In the genomic region with DNA sequence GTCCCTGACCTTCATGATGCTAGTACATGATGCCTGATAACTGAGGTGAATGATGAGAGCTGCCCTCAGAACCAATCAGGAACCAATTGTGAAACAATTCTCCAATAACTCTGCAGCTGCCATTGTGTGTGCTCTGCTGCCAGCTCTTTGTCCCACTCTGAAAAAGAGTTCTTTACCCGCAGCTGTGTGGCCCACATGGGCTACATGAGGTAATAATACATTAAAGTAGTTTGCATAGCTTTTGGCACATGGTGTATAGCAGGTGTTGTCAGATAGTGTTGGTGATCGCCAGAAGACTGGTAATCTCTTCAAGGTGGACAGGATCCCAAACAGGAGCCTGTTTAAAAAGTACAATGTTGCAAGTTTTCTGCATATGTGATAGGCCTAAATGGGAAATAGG, we compare ENCODE assay signal across 28 mouse cellular contexts.
DNase-seq lines count a peak whose midpoint lies in the region; ATAC-seq and TF ChIP-seq lines count a peak whose summit lies in the region.
"Had no signal": no experiment of that assay in that cellular context is flagged by ENCODE, and none has a peak within 500 bp of the region (broad histone marks: within the 10 kb centered on the region; RNA-seq: fewer than 3 reads in every experiment).

No protein-coding gene starts in this region.

- TF ChIP-seq CTCF in cerebellum, adult 2 months (IDR thresholded peaks at IDR 0.05; ENCODE audit: borderline replicate concordance, insufficient read depth, low read depth, low read length), result no peak
- no peak for TF ChIP-seq CTCF in brain, embryonic 14.5 days (IDR thresholded peaks at IDR 0.05; ENCODE audit: borderline replicate concordance, extremely low read depth, insufficient read depth, insufficient read length)

- H3K4me1 ChIP-seq in cerebellum, adult 2 months (ENCODE audit: control insufficient read depth, insufficient read depth, low read length), result peaks cover 3% of the 10 kb centered on the region
- H3K4me1 ChIP-seq: embryonic facial prominence, embryonic 13.5 days; heart, embryonic 12.5 days; midbrain, embryonic 15.5 days; neural tube, embryonic 12.5 days; stomach, embryonic 15.5 days had no signal

- no peaks in the 10 kb centered on the region for H3K27me3 ChIP-seq in cerebellum, adult 2 months (ENCODE audit: control insufficient read depth, insufficient read depth, low read length)
- H3K27me3 ChIP-seq: embryonic facial prominence, embryonic 13.5 days; heart, embryonic 12.5 days; midbrain, embryonic 15.5 days; neural tube, embryonic 12.5 days; stomach, embryonic 15.5 days had no signal

- no peak for TF ChIP-seq POLR2A in cerebellum, adult 2 months (IDR thresholded peaks at IDR 0.05; ENCODE audit: borderline replicate concordance, insufficient read depth, low read length)
- TF ChIP-seq POLR2A in brain, embryonic 14.5 days (IDR thresholded peaks at IDR 0.05; ENCODE audit: borderline replicate concordance, extremely low read depth, insufficient read depth, insufficient read length, poor library complexity, severe bottlenecking), result no peak

- DNase-seq in cerebellum, adult 2 months, result peak in 1 of 2 experiments; percentile 29
- DNase-seq in cerebellum, postnatal 4 days (ENCODE audit: low spot score in 2 of 2), result no peak
- no peak for DNase-seq in frontal cortex, adult 2 months (ENCODE audit: extremely low spot score in 1 of 2, low spot score in 1 of 2)
- peak; percentile 13 for DNase-seq in layer of hippocampus, postnatal 14 days (ENCODE audit: low spot score in 2 of 2)
- DNase-seq in layer of hippocampus, postnatal 36 days, result no peak
- DNase-seq in brain, embryonic 14.5 days (ENCODE audit: low read depth), result peak; percentile 56
- DNase-seq in spleen, postnatal 10 days (ENCODE audit: low spot score in 2 of 2), result no peak
- DNase-seq: adrenal gland, adult 8-10 months; gastrocnemius, postnatal 25 days; heart, adult 18-20 months; heart, postnatal 4 days; kidney, adult 11 months; kidney, postnatal 14 days; liver; lung, adult 2 months; lung, postnatal 10 days; retina, postnatal 1 day; right cerebral cortex, postnatal 14 days had no signal

- H3K4me3 ChIP-seq in cerebellum, adult 2 months (replicated peaks; ENCODE audit: insufficient read depth, low read depth, low read length), result no peak overlapping the region
- H3K4me3 ChIP-seq: embryonic facial prominence, embryonic 13.5 days; heart, embryonic 12.5 days; midbrain, embryonic 15.5 days; neural tube, embryonic 12.5 days; stomach, embryonic 15.5 days had no signal

- H3K27ac ChIP-seq in cerebellum, adult 2 months (ENCODE audit: insufficient read depth, low read length), result peak overlapping the region; percentile 47; the same call in 1 of the 2 replicates
- H3K27ac ChIP-seq: embryonic facial prominence, embryonic 13.5 days; hindbrain, embryonic 14.5 days; liver, embryonic 14.5 days; macrophage; midbrain, embryonic 15.5 days; neural tube, embryonic 12.5 days; stomach, embryonic 15.5 days had no signal

- WGBS in cerebellum, adult 2 months, result 17% methylated on average over 2 of the region's 2 CpGs

- 0 out of 2 replicates have a peak, but pooled peaks have one; percentile 24 for ATAC-seq in frontal cortex, adult (ENCODE audit: low TSS enrichment)
- ATAC-seq: inflammation-experienced regulatory T-cells, adult 6 months; midbrain, embryonic 15.5 days had no signal

Comparison
In these comparisons a context has a peak if more than half of its experiments do, and no peak if none do; other contexts are left out.
1. DNase-seq: peak in layer of hippocampus, postnatal 14 days (2 of 2) and brain, embryonic 14.5 days (single experiment); none in cerebellum, postnatal 4 days (0 of 2), frontal cortex, adult 2 months (0 of 2), layer of hippocampus, postnatal 36 days (0 of 2) and spleen, postnatal 10 days (0 of 2).